Mouse (Mus musculus) gastrocnemius, postnatal 36 days (tissue): ENCODE measurements around the gene Kctd10. TPM values are rescaled to one million over a fixed set of nuclear protein-coding genes. Genes with fewer than 3 reads are reported as not detected.

Experiments used
- DNase-seq, 2 experiments: peaks; one replicate each; pipeline ENCODE4 v3.0.0; 2022
- intact Hi-C: fragments of 180-260 bp; cut with DNase I; formaldehyde crosslinking; loops from one replicate; pipeline ENCODE4 v1.15.1; 2025
- total RNA-seq, 2 experiments: library from RNA; stranded (reverse); gene quantifications; 2 replicates each; pipeline ENCODE4 v1.2.3; 2021

The Kctd10 gene
- total RNA-seq, 2 experiments from 2014 or later: 14.1 to 16.6 TPM

GRCm38 (mm10) chr5:114383184-114383904 is 3.0 kb upstream of the Kctd10 start:
- intact Hi-C loops: loop anchor here (5.0 kb wide), 1 partner anchor 71 kb away; no protein-coding TSS in a partner anchor
- no peak for DNase-seq

- no peak for DNase-seq
- intact Hi-C loops: loop anchor here (5.0 kb wide), 1 partner anchor 69 kb away; no protein-coding TSS in a partner anchor
Measured at GRCm38 (mm10) chr5:114381013-114381351, 674 bp upstream of the Kctd10 start.

- intact Hi-C loops: loop anchor here (5.0 kb wide), 1 partner anchor 67 kb away; no protein-coding TSS in a partner anchor
- DNase-seq: no peak
Measured at GRCm38 (mm10) chr5:114379763-114380162, 545 bp downstream of the Kctd10 start.

GRCm38 (mm10) chr5:114378936-114379335 is 1.4 kb downstream of the Kctd10 start:
- no peak for DNase-seq
- intact Hi-C loops: no loop called here

- DNase-seq: no peak
- intact Hi-C loops: no loop called here
Measured at GRCm38 (mm10) chr5:114378177-114378920, 2.0 kb downstream of the Kctd10 start.

GRCm38 (mm10) chr5:114374409-114375213 is 5.7 kb downstream of the Kctd10 start:
- no peak for DNase-seq
- intact Hi-C loops: no loop called here

- intact Hi-C loops: no loop called here
- DNase-seq: no peak
Measured at GRCm38 (mm10) chr5:114373581-114373980, 6.7 kb downstream of the Kctd10 start.

GRCm38 (mm10) chr5:114373174-114373573 is 7.1 kb downstream of the Kctd10 start:
- intact Hi-C loops: no loop called here
- peak in 1 of 2 experiments; percentile 26 for DNase-seq

- intact Hi-C loops: no loop called here
- DNase-seq: no peak
Measured at GRCm38 (mm10) chr5:114372565-114372964, 7.7 kb downstream of the Kctd10 start.

- intact Hi-C loops: no loop called here
- no peak for DNase-seq
Measured at GRCm38 (mm10) chr5:114371731-114372473, 8.4 kb downstream of the Kctd10 start.

GRCm38 (mm10) chr5:114371331-114371730 is 9.0 kb downstream of the Kctd10 start:
- no peak for DNase-seq
- intact Hi-C loops: no loop called here

GRCm38 (mm10) chr5:114370371-114370776 is 9.9 kb downstream of the Kctd10 start:
- peak in 1 of 2 experiments; percentile 42 for DNase-seq
- intact Hi-C loops: no loop called here

- DNase-seq: no peak
- intact Hi-C loops: no loop called here
Measured at GRCm38 (mm10) chr5:114369921-114370320, 10.4 kb downstream of the Kctd10 start.

GRCm38 (mm10) chr5:114368803-114369496 is 11.4 kb downstream of the Kctd10 start:
- DNase-seq: no peak
- intact Hi-C loops: no loop called here

- intact Hi-C loops: no loop called here
Measured at GRCm38 (mm10) chr5:114368121-114368520, 12.2 kb downstream of the Kctd10 start.

GRCm38 (mm10) chr5:114365043-114365752 is 15.1 kb downstream of the Kctd10 start:
- intact Hi-C loops: no loop called here
- no peak for DNase-seq

More at GRCm38 (mm10) chr5:114368121-114368520, 12.2 kb downstream of the Kctd10 start:
- DNase-seq: no peak

GRCm38 (mm10) chr5:114360968-114361367 is 19.3 kb downstream of the Kctd10 start:
- intact Hi-C loops: no loop called here
- DNase-seq: no peak

- intact Hi-C loops: loop anchor here (5.0 kb wide), 1 partner anchor 42 kb away; no protein-coding TSS in a partner anchor
- no peak for DNase-seq
Measured at GRCm38 (mm10) chr5:114359586-114359985, 20.7 kb downstream of the Kctd10 start.

- DNase-seq: no peak
- intact Hi-C loops: loop anchor here (5.0 kb wide), 1 partner anchor 42 kb away; no protein-coding TSS in a partner anchor
Measured at GRCm38 (mm10) chr5:114358833-114359232, 21.5 kb downstream of the Kctd10 start.
